Mouse (Mus musculus) liver, embryonic 13.5 days (tissue): Measurements from ENCODE around the gene Harbi1. TPM values are rescaled to one million over a fixed set of nuclear protein-coding genes. Genes with fewer than 3 reads are reported as not detected.

ENCODE experiments used
- ATAC-seq: fragments of 200-750 bp; cut with Nextera tagmentation; 2 replicates; pipeline ENCODE4 v1.8.0; 2017; ENCODE audit warnings: low read depth, mild to moderate bottlenecking, moderate number of reproducible peaks, moderate library complexity
- DNase-seq: peaks from one replicate; pipeline ENCODE4 v3.0.0; 2022
- H3K27ac ChIP-seq: fragments of 300-500 bp; sonication (generic); 2 replicates; pipeline ENCODE4 v1.5.1; 2015; ENCODE audit warnings: moderate library complexity, mild to moderate bottlenecking, inconsistent platforms
- H3K27me3 ChIP-seq: fragments of 300-500 bp; sonication (generic); 2 replicates; pipeline ENCODE4 v1.6.1; 2015; ENCODE audit warnings: mild to moderate bottlenecking, inconsistent platforms
- H3K36me3 ChIP-seq: fragments of 300-500 bp; sonication (generic); 2 replicates; pipeline ENCODE4 v1.6.1; 2015; ENCODE audit warnings: mild to moderate bottlenecking, inconsistent platforms
- H3K4me1 ChIP-seq: fragments of 300-500 bp; sonication (generic); replicated peaks from 2 replicates; pipeline ENCODE4 v1.6.1; 2015; ENCODE audit warnings: inconsistent platforms
- H3K4me2 ChIP-seq: fragments of 300-500 bp; sonication (generic); 2 replicates; pipeline ENCODE4 v1.6.1; 2015; ENCODE audit warnings: inconsistent platforms, mild to moderate bottlenecking, moderate library complexity
- H3K4me3 ChIP-seq: fragments of 300-500 bp; sonication (generic); replicated peaks from 2 replicates; pipeline ENCODE4 v1.5.1; 2015; ENCODE audit warnings: mild to moderate bottlenecking, inconsistent platforms
- H3K9ac ChIP-seq: fragments of 300-500 bp; sonication (generic); 2 replicates; pipeline ENCODE4 v1.6.1; 2015; ENCODE audit warnings: mild to moderate bottlenecking, inconsistent platforms
- H3K9me3 ChIP-seq: fragments of 300-500 bp; sonication (generic); replicated peaks from 2 replicates; pipeline ENCODE4 v1.6.1; 2016; ENCODE audit warnings: inconsistent platforms
- WGBS: fragments of 180-500 bp; shearing (Covaris S2); methylation state at CpG from one replicate; pipeline ENCODE4 v1.1.7; 2015; ENCODE audit not compliant: insufficient replicate concordance; 5-methylcytosine and 5-hydroxymethylcytosine counted together
- polyA plus RNA-seq: library from polyadenylated mRNA; unstranded; fragments of >200 nt; fragmentation: Nextera tagmentation; extraction: Ambion mirVana; gene quantifications from 2 replicates; pipeline ENCODE4 v1.2.1, GENCODE M21; 2015

Harbi1 gene
- polyA plus RNA-seq = 8.0 and 8.5 TPM in 2 replicates

DNA sequence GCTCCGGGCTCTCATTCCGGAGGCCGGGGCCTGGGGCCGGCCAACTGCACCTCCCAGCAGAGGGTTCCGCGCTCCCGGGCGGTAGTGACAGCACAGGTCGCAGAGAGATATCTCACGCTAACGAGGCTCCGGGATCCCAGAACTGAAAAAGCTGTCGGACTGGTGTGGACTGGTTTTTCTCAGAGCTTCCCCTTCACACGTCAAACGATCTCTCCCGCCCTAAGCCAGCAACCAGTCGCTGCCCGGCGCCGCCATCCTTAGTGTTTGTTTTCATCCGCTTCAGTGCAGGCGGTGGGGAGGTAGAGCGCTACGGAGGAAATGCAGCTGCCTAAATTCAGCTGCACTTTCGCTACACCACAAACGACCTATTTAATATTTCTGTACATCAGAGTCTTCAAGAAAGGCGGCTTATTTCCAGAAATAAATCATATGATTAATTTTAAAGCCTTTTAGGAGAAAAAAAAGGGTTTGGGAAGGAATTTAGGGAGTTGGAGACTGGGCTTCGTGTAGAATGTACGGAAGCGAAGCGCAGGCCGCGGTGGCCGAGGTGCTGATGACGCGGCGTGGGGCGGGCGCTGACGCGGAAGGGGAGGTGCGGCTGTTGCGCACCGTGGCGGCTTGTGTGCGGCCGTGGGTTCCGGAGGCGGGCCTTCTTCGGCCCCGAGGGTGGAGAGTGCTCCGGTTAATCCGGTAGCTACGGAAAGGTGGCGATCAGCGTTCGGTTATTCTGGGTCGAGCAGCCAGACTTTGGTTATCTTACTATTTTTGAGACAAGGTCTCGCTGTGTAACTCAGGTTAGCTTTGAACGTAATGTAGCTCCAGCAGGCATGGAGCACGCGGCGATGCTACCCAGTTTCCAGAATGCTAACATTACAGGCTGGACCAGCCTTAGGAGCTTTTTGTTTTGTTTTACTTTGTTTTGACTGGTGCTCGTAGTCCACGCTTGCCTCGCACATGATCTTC lies at the start of gene Harbi1, which contains the start of gene Atg13:
Gene Harbi1, plus strand, starts transcription at position 581 of the 963 bp plus-strand sequence.
Gene Atg13, minus strand, starts transcription at position 305 of the 963 bp plus-strand sequence.
- 0 out of 2 replicates have a peak, but pooled peaks cover 3% of the 10 kb centered on the region for H3K36me3 ChIP-seq
- ATAC-seq = peak; percentile 98
- H3K27me3 ChIP-seq = no peaks in the 10 kb centered on the region
- DNase-seq = peak; percentile 89
- H3K9me3 ChIP-seq = no peaks in the 10 kb centered on the region
- H3K9ac ChIP-seq = peak within 1 kb of the TSS; percentile 79
- H3K4me1 ChIP-seq = peaks cover 28% of the 10 kb centered on the region
- peak within 1 kb of the TSS; percentile 89 for H3K4me2 ChIP-seq
- WGBS = under 1% methylated on average over 66 of the region's 66 CpGs
- H3K27ac ChIP-seq = peak within 1 kb of the TSS; percentile 88
- H3K4me3 ChIP-seq = peak within 1 kb of the TSS; percentile 77

DNA sequence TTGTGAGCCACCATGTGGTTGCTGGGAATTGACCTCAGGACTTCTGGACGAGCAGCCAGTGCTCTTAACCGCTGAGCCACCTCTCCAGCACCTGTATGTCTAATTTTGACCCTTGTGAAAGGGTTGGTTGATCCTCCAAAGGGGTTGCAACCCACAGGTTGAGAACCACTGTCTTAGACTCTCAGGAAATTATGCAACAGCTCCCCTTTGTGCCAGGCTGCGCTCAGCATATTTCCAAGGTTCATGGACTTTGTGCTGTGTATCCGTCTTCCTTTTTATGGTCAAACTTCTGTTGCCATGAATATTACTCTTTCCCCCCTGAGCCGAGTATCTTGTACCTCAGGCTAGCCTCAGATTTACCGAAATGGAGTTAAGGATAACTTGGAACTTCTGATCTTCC lies 49.7 kb upstream of the Harbi1 start:
- Histone ChIP-seq H3K9me3 (no peaks in the 10 kb centered on the region), H3K4me2 (no peak overlapping the region), H3K27ac (no peak overlapping the region), H3K4me3 (no peak overlapping the region), H3K27me3 (no peaks in the 10 kb centered on the region), H3K4me1 (no peaks in the 10 kb centered on the region), H3K36me3 (peaks cover 84% of the 10 kb centered on the region), H3K9ac (no peak overlapping the region)
- no peak for DNase-seq
- 84% methylated on average over 6 of the region's 6 CpGs for WGBS
- no peak for ATAC-seq

DNA sequence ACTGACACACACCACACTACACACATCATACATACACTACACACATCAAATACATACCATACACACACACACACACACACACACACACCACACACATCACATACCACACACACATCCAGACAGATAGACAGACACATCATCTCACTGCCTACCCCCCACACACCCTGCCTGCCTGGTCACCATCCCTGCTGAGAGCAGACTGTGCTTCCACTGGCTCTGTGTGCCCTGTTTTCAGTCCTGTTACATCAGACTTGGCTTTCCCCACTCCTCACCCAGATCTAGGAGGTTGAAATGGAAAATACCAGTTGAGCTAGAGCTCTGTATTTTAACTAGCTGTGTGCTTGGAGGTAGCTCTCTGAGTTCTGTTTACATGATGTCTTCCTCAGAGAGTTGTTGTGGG lies 45.9 kb upstream of the Harbi1 start:
- H3K36me3 ChIP-seq = peaks cover 82% of the 10 kb centered on the region
- no peak overlapping the region for H3K4me2 ChIP-seq
- H3K9me3 ChIP-seq = no peaks in the 10 kb centered on the region
- no peak overlapping the region for H3K27ac ChIP-seq
- DNase-seq (no peak), ATAC-seq (no peak)
- H3K27me3 ChIP-seq = no peaks in the 10 kb centered on the region
- H3K4me1 ChIP-seq = no peaks in the 10 kb centered on the region
- no peak overlapping the region for H3K9ac ChIP-seq
- H3K4me3 ChIP-seq = no peak overlapping the region

DNA sequence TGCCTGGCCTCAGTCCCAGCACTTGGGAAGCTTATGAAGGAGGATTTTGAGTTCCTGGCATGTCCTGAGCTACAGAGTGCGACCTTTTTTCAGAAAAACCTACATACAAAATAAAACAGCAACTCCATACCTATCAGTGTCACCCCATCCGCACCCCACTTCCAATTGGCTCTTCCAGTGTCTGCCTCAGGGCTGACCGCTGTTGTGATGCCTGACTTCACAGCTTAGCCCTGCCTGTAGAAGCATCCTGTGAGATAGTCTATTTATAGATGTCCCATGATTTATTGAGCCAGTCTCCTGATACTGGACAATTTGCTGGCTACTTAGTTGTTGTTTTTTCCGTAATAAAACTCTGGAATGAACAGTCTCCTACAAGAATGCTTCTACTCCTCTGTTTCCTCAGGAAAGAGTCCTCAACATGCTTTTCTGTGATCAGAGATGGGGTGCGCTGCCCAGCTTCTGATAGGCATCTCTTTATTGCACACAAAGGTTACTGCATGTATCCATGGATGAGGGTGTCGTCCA lies 44.2 kb upstream of the Harbi1 start:
- Histone ChIP-seq H3K36me3 (peaks cover 89% of the 10 kb centered on the region), H3K4me2 (no peak overlapping the region), H3K27ac (no peak overlapping the region), H3K9me3 (no peaks in the 10 kb centered on the region), H3K4me3 (no peak overlapping the region), H3K4me1 (no peaks in the 10 kb centered on the region), H3K27me3 (no peaks in the 10 kb centered on the region), H3K9ac (no peak overlapping the region)
- no peak for ATAC-seq
- WGBS = 79% methylated on average over 6 of the region's 6 CpGs
- DNase-seq = no peak

DNA sequence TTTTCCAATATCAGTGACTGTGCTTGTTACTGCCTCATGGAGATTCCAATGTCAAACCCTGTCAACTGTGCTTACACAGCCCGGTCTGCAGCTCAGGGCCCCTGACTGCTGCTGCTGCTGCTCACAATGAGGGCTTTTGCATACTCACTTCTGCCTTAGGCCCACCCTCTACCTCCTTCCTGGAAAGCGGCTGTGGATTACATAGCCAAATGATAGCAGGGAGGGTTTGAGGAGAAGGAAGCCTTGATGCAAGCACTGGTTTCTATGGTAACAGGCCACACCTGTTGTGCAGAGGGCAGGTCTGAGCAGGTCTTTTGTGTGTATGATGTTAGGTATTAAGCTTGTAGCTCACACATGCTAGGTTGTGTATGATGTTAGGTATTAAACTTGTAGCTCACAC lies 42.9 kb upstream of the Harbi1 start:
- Histone ChIP-seq H3K36me3 (peaks cover 91% of the 10 kb centered on the region), H3K27me3 (no peaks in the 10 kb centered on the region), H3K4me3 (no peak overlapping the region), H3K4me2 (no peak overlapping the region), H3K27ac (no peak overlapping the region), H3K9me3 (no peaks in the 10 kb centered on the region), H3K9ac (no peak overlapping the region), H3K4me1 (no peaks in the 10 kb centered on the region)
- no peak for DNase-seq
- ATAC-seq = no peak
- 81% methylated on average over 2 of the region's 2 CpGs for WGBS

DNA sequence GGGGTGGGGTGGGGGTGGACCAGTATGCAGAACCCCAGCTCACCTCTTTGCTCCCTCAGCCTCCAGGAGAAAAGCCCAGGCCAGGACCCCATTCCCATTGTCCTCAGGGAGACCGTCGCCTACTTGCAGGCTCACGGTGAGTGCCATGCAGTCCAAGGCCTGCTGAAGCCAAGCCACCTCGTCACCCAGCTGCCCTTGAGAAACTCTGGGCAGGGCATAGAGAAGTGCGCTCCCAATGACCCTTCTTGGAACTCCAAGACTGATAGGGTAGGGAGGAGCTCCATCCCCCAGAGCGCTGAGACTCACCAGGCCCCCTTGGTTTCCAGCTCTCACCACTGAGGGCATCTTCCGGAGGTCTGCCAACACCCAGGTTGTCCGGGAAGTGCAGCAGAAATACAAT lies 41.3 kb upstream of the Harbi1 start:
- H3K27me3 ChIP-seq = no peaks in the 10 kb centered on the region
- DNase-seq = no peak
- no peak for ATAC-seq
- no peaks in the 10 kb centered on the region for H3K4me1 ChIP-seq
- no peak overlapping the region for H3K9ac ChIP-seq
- WGBS = 87% methylated on average over 8 of the region's 8 CpGs
- no peak overlapping the region for H3K4me3 ChIP-seq
- peaks cover 90% of the 10 kb centered on the region for H3K36me3 ChIP-seq
- H3K27ac ChIP-seq = no peak overlapping the region
- no peaks in the 10 kb centered on the region for H3K9me3 ChIP-seq
- no peak overlapping the region for H3K4me2 ChIP-seq

DNA sequence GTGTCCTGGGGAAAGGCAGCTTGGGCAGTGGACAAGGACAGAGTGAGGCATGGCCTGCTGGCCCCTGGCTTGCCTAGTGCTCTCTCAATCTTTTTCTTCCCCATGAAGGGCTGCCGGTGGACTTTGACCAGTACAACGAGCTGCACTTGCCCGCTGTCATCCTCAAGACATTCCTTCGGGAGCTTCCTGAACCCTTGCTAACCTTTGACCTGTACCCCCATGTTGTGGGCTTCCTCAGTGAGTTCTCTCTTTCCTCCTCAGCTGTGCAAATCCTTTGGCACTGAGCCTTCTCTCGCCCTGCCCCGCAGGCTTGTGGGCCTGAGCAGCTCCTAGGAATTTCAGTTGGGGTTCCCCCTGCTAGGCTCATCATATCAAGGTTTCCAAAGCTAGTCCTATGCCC lies 40.6 kb upstream of the Harbi1 start:
- Histone ChIP-seq H3K27me3 (no peaks in the 10 kb centered on the region), H3K9me3 (no peaks in the 10 kb centered on the region), H3K4me2 (no peak overlapping the region), H3K4me3 (no peak overlapping the region), H3K27ac (no peak overlapping the region), H3K9ac (no peak overlapping the region), H3K36me3 (peaks cover 90% of the 10 kb centered on the region), H3K4me1 (no peaks in the 10 kb centered on the region)
- ATAC-seq (no peak), DNase-seq (no peak)
- WGBS = 84% methylated on average over 6 of the region's 6 CpGs

DNA sequence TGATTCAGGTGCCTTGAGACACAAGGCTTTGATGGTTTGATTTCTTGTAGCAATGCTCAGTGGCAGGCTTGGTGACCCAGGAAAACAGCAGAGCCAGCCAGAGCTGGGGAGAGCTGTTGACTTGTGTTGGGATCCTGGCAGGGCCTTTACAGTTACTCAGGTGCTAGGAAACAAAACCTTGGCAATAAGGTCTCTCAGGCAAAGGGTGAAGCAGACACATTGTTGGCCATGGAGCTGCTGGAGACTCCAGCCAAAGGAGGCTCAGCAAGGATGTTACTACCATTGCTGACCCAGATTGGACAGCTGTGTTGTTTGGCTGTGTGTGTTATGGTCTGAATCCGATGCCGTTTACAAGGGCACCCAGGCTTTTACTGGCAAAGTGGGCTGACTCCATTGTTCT lies 37.1 kb upstream of the Harbi1 start:
- Histone ChIP-seq H3K4me1 (no peaks in the 10 kb centered on the region), H3K27ac (no peak overlapping the region), H3K27me3 (no peaks in the 10 kb centered on the region), H3K36me3 (peaks cover 96% of the 10 kb centered on the region), H3K9ac (no peak overlapping the region), H3K9me3 (no peaks in the 10 kb centered on the region), H3K4me3 (no peak overlapping the region), H3K4me2 (no peak overlapping the region)
- DNase-seq (no peak), ATAC-seq (no peak)
- WGBS = 67% methylated on average over 2 of the region's 2 CpGs

DNA sequence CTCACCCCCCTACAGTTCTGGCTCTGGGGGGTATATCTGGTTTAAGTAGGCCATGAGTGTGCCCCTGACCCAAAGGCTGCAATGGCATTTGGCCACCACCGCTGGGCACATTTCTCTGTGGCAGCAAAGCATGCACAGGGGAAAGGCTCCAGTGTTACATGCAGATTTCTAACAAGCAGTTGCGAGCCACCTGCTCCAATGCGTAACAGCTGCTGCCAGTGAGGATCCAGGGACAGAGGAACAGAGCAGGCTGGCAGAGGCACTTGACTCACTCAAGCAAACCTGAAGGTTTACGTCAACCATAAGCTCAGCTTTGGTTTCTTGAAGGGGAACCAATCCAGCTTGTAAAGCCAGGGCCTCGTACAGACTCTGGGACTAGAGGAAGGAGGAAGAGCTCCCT lies 35.8 kb upstream of the Harbi1 start:
- no peak overlapping the region for H3K9ac ChIP-seq
- no peak overlapping the region for H3K4me3 ChIP-seq
- H3K4me1 ChIP-seq = no peaks in the 10 kb centered on the region
- 81% methylated on average over 5 of the region's 5 CpGs for WGBS
- H3K27ac ChIP-seq = no peak overlapping the region
- H3K9me3 ChIP-seq = no peaks in the 10 kb centered on the region
- no peak overlapping the region for H3K4me2 ChIP-seq
- H3K27me3 ChIP-seq = no peaks in the 10 kb centered on the region
- DNase-seq = no peak
- H3K36me3 ChIP-seq = peaks cover 92% of the 10 kb centered on the region
- ATAC-seq = no peak

DNA sequence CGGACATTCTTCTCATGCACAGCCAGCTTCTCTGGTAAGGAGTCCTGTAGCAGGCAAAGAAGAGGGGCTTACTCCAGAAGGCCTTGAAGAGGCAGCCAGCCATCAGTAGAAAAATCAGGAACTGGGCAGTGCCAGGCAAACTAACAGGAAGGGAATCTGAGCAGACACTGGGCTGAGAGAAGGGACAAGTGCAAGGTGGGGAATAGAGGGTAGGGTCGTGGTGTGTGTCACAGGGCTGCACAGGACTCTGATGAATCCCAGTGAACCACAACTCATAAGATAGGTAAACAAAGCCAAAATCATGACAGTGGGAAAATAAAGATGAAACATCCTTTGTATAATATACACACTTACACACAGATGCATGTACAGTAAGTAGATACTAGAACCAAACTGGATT lies 34.2 kb upstream of the Harbi1 start:
- Histone ChIP-seq H3K9me3 (no peaks in the 10 kb centered on the region), H3K9ac (no peak overlapping the region), H3K27ac (no peak overlapping the region), H3K4me2 (no peak overlapping the region), H3K4me3 (no peak overlapping the region), H3K4me1 (no peaks in the 10 kb centered on the region), H3K36me3 (peaks cover 90% of the 10 kb centered on the region), H3K27me3 (no peaks in the 10 kb centered on the region)
- 60% methylated on average over 2 of the region's 2 CpGs for WGBS
- ATAC-seq (no peak), DNase-seq (no peak)

DNA sequence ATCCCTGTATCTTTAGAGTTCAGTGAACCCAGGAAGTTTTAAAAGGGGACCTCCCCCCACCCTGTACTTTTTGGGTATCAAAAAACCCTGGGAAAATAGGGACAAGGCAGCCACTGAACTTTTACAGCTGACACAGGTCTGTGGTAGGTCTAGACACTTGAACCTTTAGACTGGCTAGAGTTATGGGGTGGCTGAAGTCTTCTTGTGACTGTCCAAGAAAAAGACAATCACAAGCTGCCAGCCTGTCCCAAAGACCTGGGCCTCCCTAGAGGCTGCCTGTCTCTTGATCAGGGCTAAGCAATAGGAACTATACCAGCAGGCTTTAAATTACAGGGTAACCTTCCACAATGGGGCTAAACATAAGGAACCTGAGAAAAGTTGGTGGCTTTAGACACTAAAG lies 33.7 kb upstream of the Harbi1 start:
- no peaks in the 10 kb centered on the region for H3K9me3 ChIP-seq
- H3K36me3 ChIP-seq = peaks cover 88% of the 10 kb centered on the region
- no peak overlapping the region for H3K27ac ChIP-seq
- no peak for ATAC-seq
- no peak for DNase-seq
- H3K27me3 ChIP-seq = no peaks in the 10 kb centered on the region
- no peak overlapping the region for H3K4me2 ChIP-seq
- H3K4me3 ChIP-seq = no peak overlapping the region
- no peak overlapping the region for H3K9ac ChIP-seq
- H3K4me1 ChIP-seq = no peaks in the 10 kb centered on the region

DNA sequence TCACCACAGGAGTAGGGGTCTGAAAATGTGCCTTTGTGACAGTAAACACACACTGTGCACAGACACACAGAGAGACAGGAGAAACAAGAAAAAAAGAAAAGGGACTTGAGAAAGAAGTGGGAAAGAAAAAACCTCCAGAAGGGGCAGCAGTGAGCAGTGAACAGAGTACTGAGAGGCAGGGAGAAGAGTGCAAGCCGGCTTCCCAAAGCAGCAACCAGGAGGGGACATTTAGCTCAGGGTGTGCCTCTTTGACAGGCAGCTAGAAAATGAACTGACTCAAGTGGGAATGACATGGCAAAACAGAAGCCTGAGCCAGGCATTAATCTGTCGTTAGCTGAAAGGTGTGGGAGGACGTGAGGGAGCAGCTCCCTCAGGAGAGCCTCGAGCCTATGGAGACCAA lies 27.8 kb upstream of the Harbi1 start:
- DNase-seq (peak; percentile 21), ATAC-seq (peak; percentile 62; the same call in 1 of the 2 replicates)
- Histone ChIP-seq H3K9ac (no peak overlapping the region), H3K4me3 (no peak overlapping the region), H3K27me3 (no peaks in the 10 kb centered on the region), H3K27ac (no peak overlapping the region), H3K4me1 (no peaks in the 10 kb centered on the region), H3K9me3 (no peaks in the 10 kb centered on the region), H3K4me2 (no peak overlapping the region), H3K36me3 (peaks cover 59% of the 10 kb centered on the region)
- WGBS = 54% methylated on average over 4 of the region's 4 CpGs
